Mouse (Mus musculus): ENCODE measurements around the gene Wnt11. TPM values are rescaled to one million over a fixed set of nuclear protein-coding genes. Genes with fewer than 3 reads are reported as not detected.
A peak's percentile ranks its signal among the peaks of the same experiment; 100 is the strongest.

The Wnt11 gene
- polyA plus RNA-seq, 1 experiment from 2014 or later: 9.7 TPM

DNA sequence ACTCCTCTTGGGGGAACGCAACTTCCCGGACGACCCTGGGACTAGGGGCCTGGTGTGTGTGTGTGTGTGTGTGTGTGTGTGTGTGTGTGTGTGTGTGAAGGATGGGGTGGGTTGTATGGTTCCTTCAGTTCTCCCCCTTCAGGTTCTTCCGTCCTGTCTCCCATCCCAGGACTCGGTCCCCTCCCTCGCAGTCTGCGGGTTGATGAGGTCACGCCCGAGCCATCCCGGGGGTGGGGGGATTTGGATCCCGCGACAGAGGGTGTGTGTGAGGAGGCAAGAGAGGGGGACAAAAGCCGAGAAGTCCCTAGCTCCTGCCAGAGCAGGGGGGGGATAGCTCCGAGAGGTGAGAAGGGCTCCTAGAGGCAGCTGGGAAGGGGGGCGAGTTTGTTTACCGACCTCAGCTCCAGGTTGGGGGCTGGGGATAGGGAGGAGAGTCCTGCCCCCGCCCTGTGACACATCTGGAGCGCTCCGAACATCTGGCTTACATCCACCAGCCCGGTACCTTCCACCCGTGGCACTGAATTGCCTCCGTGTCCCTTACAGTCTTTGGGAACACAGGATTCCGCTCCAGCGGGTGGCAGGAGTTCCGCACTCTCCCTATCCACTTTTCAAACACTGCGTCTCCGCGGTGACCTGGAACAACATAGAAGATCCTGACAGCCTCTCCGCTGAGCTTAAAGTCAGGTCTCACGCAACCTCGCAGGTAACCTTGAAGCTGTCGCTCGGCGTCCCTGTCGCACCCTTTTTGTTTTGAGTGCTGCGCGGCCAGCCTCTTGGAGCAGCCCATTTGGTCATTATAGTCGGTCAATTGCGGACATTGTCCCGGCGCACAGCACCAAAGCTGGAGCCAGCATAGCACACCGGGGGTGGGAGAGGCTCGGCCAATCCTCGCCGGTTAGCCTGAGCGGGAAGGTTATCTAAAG, 868 bp downstream of the Wnt11 start:
- peaks cover 10% of the 10 kb centered on the region; the same call in 1 of the 2 replicates for H3K4me1 ChIP-seq (replicated peaks; ENCODE audit: control insufficient read depth, insufficient read depth)
- H3K9me3 ChIP-seq (ENCODE audit: control insufficient read depth, low read length): no peaks in the 10 kb centered on the region
- TF ChIP-seq EP300 (optimal IDR thresholded peaks at IDR 0.05) (no peak), CTCF (IDR thresholded peaks at IDR 0.05; ENCODE audit: low read depth) (no peak)
- peak; percentile 47 for DNase-seq (ENCODE audit: low spot score)
- no peak for ATAC-seq (ENCODE audit: low FRiP score, low TSS enrichment)
- H3K27me3 ChIP-seq (ENCODE audit: control insufficient read depth, insufficient read depth, low read length): no peaks in the 10 kb centered on the region
- 1% methylated on average over 45 of the region's 46 CpGs for WGBS
- no peak overlapping the region for H3K27ac ChIP-seq (replicated peaks)
- no peaks in the 10 kb centered on the region for H3K36me3 ChIP-seq (ENCODE audit: control insufficient read depth, insufficient read depth, low read length)
- H3K4me2 ChIP-seq (replicated peaks; ENCODE audit: low read depth): peak overlapping the region; percentile 99
- peak overlapping the region; percentile 65 for H3K9ac ChIP-seq (ENCODE audit: low read length)
- H3K4me3 ChIP-seq (ENCODE audit: low read depth, low read length): peak overlapping the region; percentile 52

DNA sequence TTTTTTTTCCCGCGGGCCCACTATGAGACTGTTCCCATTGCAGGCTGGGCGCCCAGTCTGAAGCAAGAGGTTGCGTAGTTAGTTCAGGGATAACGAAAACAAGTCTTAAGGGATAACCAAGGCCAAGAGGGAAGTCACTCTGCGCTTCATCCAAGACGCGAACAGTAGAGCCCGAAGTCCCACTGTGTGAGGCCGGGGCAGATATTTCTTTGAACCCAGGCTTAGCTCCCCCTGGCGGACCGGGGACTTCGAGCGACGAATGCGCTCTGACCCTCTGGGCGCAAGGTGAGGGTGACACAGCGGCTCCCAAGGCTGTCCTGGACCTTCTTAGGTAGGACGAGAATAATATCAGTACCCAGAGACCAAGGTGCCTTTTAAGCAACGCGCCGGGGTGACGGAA, 1.7 kb downstream of the Wnt11 start:
- H3K9ac ChIP-seq (ENCODE audit: low read length): no peak overlapping the region; the same call in 1 of the 2 replicates
- DNase-seq (ENCODE audit: low spot score) (peak; percentile 76), ATAC-seq (ENCODE audit: low FRiP score, low TSS enrichment) (no peak)
- H3K4me1 ChIP-seq (replicated peaks; ENCODE audit: control insufficient read depth, insufficient read depth): peaks cover 10% of the 10 kb centered on the region; the same call in 1 of the 2 replicates
- no peaks in the 10 kb centered on the region for H3K36me3 ChIP-seq (ENCODE audit: control insufficient read depth, insufficient read depth, low read length)
- no peaks in the 10 kb centered on the region for H3K27me3 ChIP-seq (ENCODE audit: control insufficient read depth, insufficient read depth, low read length)
- H3K9me3 ChIP-seq (ENCODE audit: control insufficient read depth, low read length): no peaks in the 10 kb centered on the region
- H3K4me3 ChIP-seq (ENCODE audit: low read depth, low read length): peak overlapping the region; percentile 52
- no peak for TF ChIP-seq EP300 (optimal IDR thresholded peaks at IDR 0.05)
- peak; percentile 81 for TF ChIP-seq CTCF (IDR thresholded peaks at IDR 0.05; ENCODE audit: low read depth)
- H3K27ac ChIP-seq (replicated peaks): no peak overlapping the region
- WGBS: 7% methylated on average over 23 of the region's 23 CpGs
- H3K4me2 ChIP-seq (replicated peaks; ENCODE audit: low read depth): peak overlapping the region; percentile 99

- no peaks in the 10 kb centered on the region for H3K36me3 ChIP-seq (ENCODE audit: control insufficient read depth, insufficient read depth, low read length)
- H3K27ac ChIP-seq (replicated peaks): no peak overlapping the region
- no peaks in the 10 kb centered on the region for H3K27me3 ChIP-seq (ENCODE audit: control insufficient read depth, insufficient read depth, low read length)
- under 1% methylated on average over 17 of the region's 17 CpGs for WGBS
- peak overlapping the region; percentile 47 for H3K4me3 ChIP-seq (ENCODE audit: low read depth, low read length)
- no peak overlapping the region for H3K9ac ChIP-seq (ENCODE audit: low read length)
- no peak for TF ChIP-seq EP300 (optimal IDR thresholded peaks at IDR 0.05)
- TF ChIP-seq CTCF (IDR thresholded peaks at IDR 0.05; ENCODE audit: low read depth): peak; percentile 93
- H3K4me1 ChIP-seq (replicated peaks; ENCODE audit: control insufficient read depth, insufficient read depth): peaks cover 10% of the 10 kb centered on the region; the same call in 1 of the 2 replicates
- ATAC-seq (ENCODE audit: low FRiP score, low TSS enrichment) (peak; percentile 69), DNase-seq (ENCODE audit: low spot score) (peak; percentile 90)
- no peaks in the 10 kb centered on the region for H3K9me3 ChIP-seq (ENCODE audit: control insufficient read depth, low read length)
- peak overlapping the region; percentile 88 for H3K4me2 ChIP-seq (replicated peaks; ENCODE audit: low read depth)
Measured at GRCm38 (mm10) chr7:98837901-98838300, 3.0 kb downstream of the Wnt11 start.

GRCm38 (mm10) chr7:98838729-98839141, 3.8 kb downstream of the Wnt11 start:
- WGBS: under 1% methylated on average over 37 of the region's 48 CpGs
- Histone ChIP-seq H3K4me1 (replicated peaks; ENCODE audit: control insufficient read depth, insufficient read depth) (peaks cover 10% of the 10 kb centered on the region; the same call in 1 of the 2 replicates), H3K36me3 (ENCODE audit: control insufficient read depth, insufficient read depth, low read length) (no peaks in the 10 kb centered on the region), H3K27ac (replicated peaks) (no peak overlapping the region), H3K9me3 (ENCODE audit: control insufficient read depth, low read length) (no peaks in the 10 kb centered on the region), H3K9ac (ENCODE audit: low read length) (peak overlapping the region; percentile 60), H3K27me3 (ENCODE audit: control insufficient read depth, insufficient read depth, low read length) (no peaks in the 10 kb centered on the region), H3K4me2 (replicated peaks; ENCODE audit: low read depth) (peak overlapping the region; percentile 88), H3K4me3 (ENCODE audit: low read depth, low read length) (peak overlapping the region; percentile 47)
- DNase-seq (ENCODE audit: low spot score) (peak; percentile 83), ATAC-seq (ENCODE audit: low FRiP score, low TSS enrichment) (peak; percentile 36; the same call in 1 of the 2 replicates)
- peak; percentile 70 for TF ChIP-seq CTCF (IDR thresholded peaks at IDR 0.05; ENCODE audit: low read depth)
- TF ChIP-seq EP300 (optimal IDR thresholded peaks at IDR 0.05): no peak

DNA sequence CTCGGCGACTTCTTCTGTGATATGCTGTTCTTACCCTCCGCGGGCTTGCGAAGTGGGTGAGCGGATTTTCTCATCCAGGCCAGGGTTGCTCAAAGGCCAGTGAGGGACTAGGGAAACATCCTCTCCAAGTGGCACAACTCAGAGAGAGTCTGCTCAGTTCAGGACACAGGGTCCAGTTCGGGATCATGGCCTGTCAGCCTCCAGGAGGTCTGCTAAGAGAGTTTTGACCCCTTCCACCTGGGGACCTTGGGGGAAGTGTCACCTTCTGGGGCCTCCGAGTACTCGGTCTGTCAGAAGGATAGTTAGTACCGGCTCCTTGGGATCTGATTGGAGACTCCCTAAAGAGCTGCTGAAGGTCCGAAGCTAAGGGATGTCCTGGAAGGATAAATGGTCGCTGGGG, 4.4 kb downstream of the Wnt11 start:
- TF ChIP-seq CTCF (IDR thresholded peaks at IDR 0.05; ENCODE audit: low read depth) (no peak), EP300 (optimal IDR thresholded peaks at IDR 0.05) (no peak)
- no peaks in the 10 kb centered on the region for H3K27me3 ChIP-seq (ENCODE audit: control insufficient read depth, insufficient read depth, low read length)

DNA sequence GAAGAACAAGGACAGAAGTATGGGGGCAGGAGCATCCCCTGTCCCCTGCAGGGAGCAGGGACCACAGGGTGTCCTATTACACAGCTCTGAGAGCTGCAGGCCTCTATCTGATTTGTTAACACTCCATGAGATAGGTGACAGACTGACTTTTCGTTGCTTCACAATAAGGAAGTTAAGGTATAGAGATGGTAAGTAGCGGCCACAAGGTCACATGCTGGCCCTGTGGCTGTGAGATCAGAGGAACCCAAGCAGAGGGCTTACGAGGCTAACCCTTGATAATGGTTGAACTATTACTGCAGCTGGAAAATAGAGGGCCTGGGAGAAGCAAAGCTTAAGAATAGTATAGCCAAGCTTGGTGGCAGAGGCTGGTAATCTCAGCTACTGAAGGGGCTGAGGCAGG, 5.9 kb downstream of the Wnt11 start:
- 73% methylated on average over 3 of the region's 3 CpGs for WGBS
- Histone ChIP-seq H3K4me3 (ENCODE audit: low read depth, low read length) (no peak overlapping the region), H3K9me3 (ENCODE audit: control insufficient read depth, low read length) (no peaks in the 10 kb centered on the region), H3K9ac (ENCODE audit: low read length) (no peak overlapping the region), H3K36me3 (ENCODE audit: control insufficient read depth, insufficient read depth, low read length) (no peaks in the 10 kb centered on the region), H3K27ac (replicated peaks) (no peak overlapping the region), H3K4me1 (replicated peaks; ENCODE audit: control insufficient read depth, insufficient read depth) (peaks cover 8% of the 10 kb centered on the region; the same call in 1 of the 2 replicates), H3K4me2 (replicated peaks; ENCODE audit: low read depth) (no peak overlapping the region), H3K27me3 (ENCODE audit: control insufficient read depth, insufficient read depth, low read length) (no peaks in the 10 kb centered on the region)
- no peak for TF ChIP-seq EP300 (optimal IDR thresholded peaks at IDR 0.05)
- no peak for TF ChIP-seq CTCF (IDR thresholded peaks at IDR 0.05; ENCODE audit: low read depth)
- ATAC-seq (ENCODE audit: low FRiP score, low TSS enrichment) (no peak), DNase-seq (ENCODE audit: low spot score) (no peak)

More for the DNA sequence above, 4.4 kb downstream of the Wnt11 start:
- no peak overlapping the region for H3K27ac ChIP-seq (replicated peaks)
- peak overlapping the region; percentile 88 for H3K4me2 ChIP-seq (replicated peaks; ENCODE audit: low read depth)
- no peaks in the 10 kb centered on the region for H3K36me3 ChIP-seq (ENCODE audit: control insufficient read depth, insufficient read depth, low read length)
- ATAC-seq (ENCODE audit: low FRiP score, low TSS enrichment): no peak
- H3K9me3 ChIP-seq (ENCODE audit: control insufficient read depth, low read length): no peaks in the 10 kb centered on the region
- H3K9ac ChIP-seq (ENCODE audit: low read length): peak overlapping the region; percentile 60
- no peak for DNase-seq (ENCODE audit: low spot score)
- peak overlapping the region; percentile 47 for H3K4me3 ChIP-seq (ENCODE audit: low read depth, low read length)
- WGBS: 20% methylated on average over 12 of the region's 12 CpGs
- H3K4me1 ChIP-seq (replicated peaks; ENCODE audit: control insufficient read depth, insufficient read depth): peaks cover 10% of the 10 kb centered on the region; the same call in 1 of the 2 replicates

Measured in stomach, postnatal 0 days (tissue).